Mouse (Mus musculus) T-cell, adult 66 days (primary cell): ENCODE data around the gene Cldn6. TPM values are rescaled to one million over a fixed set of nuclear protein-coding genes. Genes with fewer than 3 reads are reported as not detected.

Experiments
- total RNA-seq, 2 experiments: library from RNA; stranded (reverse); gene quantifications; 3 replicates in 1 of 2; 4 replicates in 1 of 2; pipeline ENCODE4 v1.2.4; 2023

Gene Cldn6
- not detected for total RNA-seq

GRCm38 (mm10) chr17:23679127-23679835 is at the start of gene Cldn6:
TSS of gene Cldn6 (plus strand) at chr17:23679249.

DNA sequence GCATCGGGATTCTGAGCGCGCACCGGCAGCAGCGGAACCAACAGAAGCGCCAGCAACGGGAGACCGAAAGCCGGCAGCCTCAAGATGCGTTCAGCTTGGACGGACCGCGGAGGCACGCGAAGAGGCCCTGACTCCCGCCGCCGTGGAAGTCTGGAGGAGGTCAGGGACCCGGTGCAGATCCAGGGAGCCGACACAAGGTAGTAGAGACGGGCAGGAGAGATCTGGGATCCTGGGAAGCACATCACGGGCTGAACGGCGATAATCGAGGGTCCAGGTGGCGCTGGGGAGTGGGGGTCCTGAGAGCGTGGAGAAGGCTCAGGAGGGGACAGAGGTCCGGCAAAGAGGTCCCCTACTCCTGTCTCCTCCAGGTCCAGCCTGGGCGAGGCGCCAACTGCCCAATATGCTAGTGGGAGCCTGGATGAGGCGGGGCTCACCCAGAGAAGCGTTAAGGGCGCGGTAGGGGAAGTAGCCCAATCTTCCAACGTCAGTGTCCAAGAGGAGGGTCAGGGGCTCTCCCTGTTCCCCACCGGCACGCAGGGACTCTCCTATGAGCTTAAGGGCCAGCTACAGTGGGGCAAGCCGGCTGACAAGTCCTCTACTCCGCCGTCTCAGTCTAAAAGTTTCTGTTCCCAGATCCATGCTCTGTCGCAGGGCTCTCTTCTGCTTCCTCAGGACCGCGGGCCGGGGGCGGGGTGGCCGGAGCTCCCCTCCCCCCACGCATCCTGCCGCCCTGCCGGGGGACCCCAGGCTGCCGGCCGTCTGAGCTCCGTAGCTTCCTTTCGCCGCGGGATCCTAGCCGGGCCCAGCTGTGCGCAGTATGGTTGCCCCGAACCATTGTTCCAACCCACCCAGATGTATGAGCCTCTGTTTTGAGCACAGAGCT is 34.2 kb upstream of the Cldn6 start, which contains the start of gene Mmp25:
Mmp25 (minus strand) TSS at position 665 of the 883 bp plus-strand sequence.

GRCm38 (mm10) chr17:23660117-23660875 is 18.8 kb upstream of the Cldn6 start, which contains the start of gene Bicdl2:
TSS of gene Bicdl2 (plus strand) at chr17:23660506.

GRCm38 (mm10) chr17:23673424-23674073 is 5.5 kb upstream of the Cldn6 start, which contains the start of the genes Hcfc1r1 and Thoc6:
TSS of gene Hcfc1r1 (plus strand) at chr17:23673596.
TSS of gene Thoc6 (minus strand) at chr17:23673882.

GRCm38 (mm10) chr17:23677236-23677679 is 1.8 kb upstream of the Cldn6 start, which contains the start of gene Tnfrsf12a:
TSS of gene Tnfrsf12a (minus strand) at chr17:23677468.

DNA sequence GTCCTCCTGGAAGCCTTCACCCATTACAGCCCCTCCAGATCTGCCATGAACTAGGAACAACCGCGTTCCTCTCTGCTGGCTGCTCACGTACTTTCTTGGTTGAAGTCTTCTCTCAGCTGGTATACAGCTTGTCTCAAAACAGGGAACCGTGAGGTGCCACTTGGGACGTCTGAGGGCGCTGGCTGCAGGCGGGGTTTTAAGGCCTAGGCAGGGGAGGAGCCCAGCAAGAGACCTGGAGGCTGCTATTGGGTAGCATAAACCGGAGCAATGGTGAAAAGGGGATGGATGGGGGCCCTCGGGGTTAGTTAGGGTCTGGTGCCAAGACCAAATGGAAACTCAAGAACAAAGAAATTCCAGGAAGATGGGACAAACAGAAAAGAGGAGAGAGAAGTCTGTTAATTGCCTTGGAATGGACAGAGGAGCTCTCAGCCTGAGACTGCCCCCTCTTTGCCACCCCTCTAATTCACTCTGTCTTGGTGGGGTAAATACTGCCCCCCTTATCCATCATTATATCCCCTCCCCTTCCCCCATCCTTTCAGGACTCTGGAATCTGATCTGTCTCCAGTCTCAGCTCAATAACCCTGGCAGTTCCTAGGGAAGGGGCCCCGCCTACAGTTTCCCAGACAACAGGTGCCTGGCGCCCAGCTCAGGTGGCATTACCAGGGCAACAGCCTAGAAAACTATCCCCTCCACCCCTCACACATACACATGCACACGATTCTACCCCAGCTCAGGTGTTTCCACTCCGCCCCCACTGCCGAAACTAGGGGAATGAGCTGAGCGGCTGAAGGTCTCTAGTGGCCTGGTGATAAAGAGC is 5.0 kb downstream of the Cldn6 start, which contains the start of gene Cldn9:
Cldn9 (minus strand) TSS at position 171 of the 817 bp plus-strand sequence.

DNA sequence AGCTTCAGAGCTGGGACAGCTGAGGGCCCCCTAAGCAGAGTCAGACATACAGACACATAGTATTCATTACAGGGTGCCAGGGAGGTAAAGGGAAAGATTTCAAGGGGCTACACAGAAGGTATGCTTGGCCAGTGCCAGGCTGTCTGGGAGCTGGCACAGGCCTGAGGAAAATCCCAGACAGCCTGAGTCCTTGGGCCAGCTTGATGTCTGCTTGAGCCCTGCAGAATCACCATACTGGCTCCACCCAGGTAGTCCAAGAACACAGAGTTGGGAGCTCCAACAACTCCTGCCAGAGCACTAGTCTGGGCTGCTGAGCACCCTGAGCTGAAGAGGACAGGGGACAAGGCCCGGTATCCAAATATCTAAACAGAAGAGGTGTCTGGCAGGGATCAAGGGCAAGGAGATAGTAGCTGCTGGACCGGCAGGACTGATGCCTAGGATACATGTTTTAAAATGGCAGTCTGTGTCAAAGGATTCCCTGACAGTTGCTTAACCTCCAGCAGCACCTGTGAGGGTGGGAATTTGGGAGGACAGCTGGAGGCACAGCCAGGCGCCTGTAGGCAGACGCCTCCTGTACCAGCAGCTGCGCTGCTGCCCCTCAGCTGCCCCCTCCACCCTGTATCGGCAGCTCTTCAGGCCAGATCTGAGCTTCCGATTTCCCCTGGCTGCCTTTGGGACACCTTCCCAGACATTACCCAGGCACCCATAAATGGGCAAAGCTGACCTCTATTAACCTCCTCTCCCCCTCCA is 43.5 kb downstream of the Cldn6 start, which contains the start of gene 1520401A03Rik:
1520401A03Rik (minus strand) TSS at position 408 of the 750 bp plus-strand sequence.

DNA sequence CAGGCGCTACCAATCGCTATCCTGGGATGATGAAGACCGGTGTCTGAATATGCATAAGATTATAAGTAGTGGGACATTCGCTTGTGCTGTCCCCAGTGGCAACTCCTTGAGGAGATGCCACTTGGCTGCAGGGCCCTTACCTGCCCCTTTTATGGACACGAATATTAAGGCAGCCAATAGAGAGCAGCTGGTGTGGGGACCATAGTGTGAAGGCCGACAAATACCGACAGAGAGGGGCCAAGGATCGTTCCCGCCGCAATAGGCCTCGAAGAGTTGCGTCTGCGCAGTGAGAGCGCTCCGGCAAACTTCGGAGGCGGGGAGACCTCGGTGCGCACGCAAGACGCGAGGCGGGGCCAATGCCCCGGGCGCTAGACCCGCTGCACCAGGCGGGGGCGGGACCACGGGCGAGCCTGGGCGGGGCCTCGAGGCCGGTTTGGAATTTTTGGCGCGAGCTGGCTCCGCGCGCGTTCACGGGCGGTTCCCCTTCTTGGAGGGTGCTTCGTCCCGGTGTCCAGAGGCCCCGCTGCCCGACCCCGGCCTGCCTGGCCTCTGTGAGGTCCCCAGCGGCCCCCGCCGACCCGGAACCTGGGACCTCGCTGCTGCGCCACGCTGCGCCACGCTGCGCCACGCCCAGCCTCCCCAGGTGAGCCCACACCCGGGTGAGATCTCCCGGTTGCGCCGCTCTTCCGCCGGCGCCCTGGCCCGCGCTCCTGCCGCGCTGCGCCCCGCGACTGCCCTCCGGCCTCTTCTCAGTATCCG is 47.1 kb downstream of the Cldn6 start, which contains the start of gene Pkmyt1:
Pkmyt1 (plus strand) TSS at position 338 of the 759 bp plus-strand sequence.

Other genes starting within 250 kb of the Cldn6 start
- not detected for gene Vmn2r117, start 199.6 kb upstream of the Cldn6 start, total RNA-seq
- gene Zfp213, start 115.0 kb upstream of the Cldn6 start, total RNA-seq = 10 to 100 TPM; 10.0 to 11.4 TPM
- gene Zfp13, start 79.8 kb upstream of the Cldn6 start, total RNA-seq = not detected
- gene Zscan10, start 78.4 kb upstream of the Cldn6 start, total RNA-seq = not detected
- gene Mmp25, start 34.0 kb upstream of the Cldn6 start, total RNA-seq = 1 to 10 TPM in 1 of 2 experiments, under 1 TPM in 1; 0.47 to 1.0 TPM
- not detected for gene Bicdl2, start 18.7 kb upstream of the Cldn6 start, total RNA-seq
- 10 to 100 TPM; 34.9 to 35.2 TPM for gene Hcfc1r1, start 5.7 kb upstream of the Cldn6 start, total RNA-seq
- 10 to 100 TPM; 18.6 to 19.2 TPM for gene Thoc6, start 5.4 kb upstream of the Cldn6 start, total RNA-seq
- gene Tnfrsf12a, start 1.8 kb upstream of the Cldn6 start, total RNA-seq = 10 to 100 TPM; 24.3 to 27.1 TPM
- not detected for gene Cldn9, start 4.8 kb downstream of the Cldn6 start, total RNA-seq
- not detected for gene 1520401A03Rik, start 43.5 kb downstream of the Cldn6 start, total RNA-seq
- gene Pkmyt1, start 47.1 kb downstream of the Cldn6 start, total RNA-seq = 10 to 100 TPM; 35.4 to 36.1 TPM
- 1 to 10 TPM; 2.5 to 6.1 TPM for gene Paqr4, start 61.6 kb downstream of the Cldn6 start, total RNA-seq
- gene Kremen2, start 66.6 kb downstream of the Cldn6 start, total RNA-seq = 1 to 10 TPM; 2.6 to 2.9 TPM
- 10 to 100 TPM; 29.1 to 32.6 TPM for gene Flywch1, start 92.4 kb downstream of the Cldn6 start, total RNA-seq
- under 1 TPM in 1 of 2 experiments, not detected in 1; 0.89 TPM for gene Flywch2, start 106.8 kb downstream of the Cldn6 start, total RNA-seq
- 1,000 to 10,000 TPM; 1,478 to 1,622 TPM for gene Srrm2, start 111.3 kb downstream of the Cldn6 start, total RNA-seq
- 100 to 1,000 TPM; 205 to 212 TPM for gene Elob, start 149.9 kb downstream of the Cldn6 start, total RNA-seq
- not detected for gene Prss33, start 156.8 kb downstream of the Cldn6 start, total RNA-seq
- not detected for gene Prss32, start 164.6 kb downstream of the Cldn6 start, total RNA-seq
- 1 to 10 TPM; 1.0 to 1.2 TPM for gene Prss41, start 164.9 kb downstream of the Cldn6 start, total RNA-seq
- not detected for gene Prss21, start 188.8 kb downstream of the Cldn6 start, total RNA-seq
- gene Dcpp1, start 201.6 kb downstream of the Cldn6 start, total RNA-seq = not detected
- gene Dcpp2, start 201.6 kb downstream of the Cldn6 start, total RNA-seq = not detected
- not detected for gene Dcpp3, start 238.2 kb downstream of the Cldn6 start, total RNA-seq